Mouse (Mus musculus): Measurements from ENCODE around the gene Epb41l1. TPM values are rescaled to one million over a fixed set of nuclear protein-coding genes. Genes with fewer than 3 reads are reported as not detected.
A peak's percentile ranks its signal among the peaks of the same experiment; 100 is the strongest.
"Not testable (repeated sequence)": the region's sequence is repeated elsewhere in the genome, so short reads cannot be mapped to it uniquely, and the experiment has no call there.

The Epb41l1 gene
- polyA plus RNA-seq, 1 experiment from 2014 or later, result 3.1 TPM

GRCm38 (mm10) chr2:156512561-156512960, 91.9 kb downstream of the Epb41l1 start:
- Histone ChIP-seq H3K9me3 (ENCODE audit: control insufficient read depth, low read length) (no peaks in the 10 kb centered on the region), H3K4me3 (ENCODE audit: low read depth, low read length) (no peak overlapping the region), H3K4me1 (replicated peaks; ENCODE audit: control insufficient read depth, insufficient read depth, low read length) (no peaks in the 10 kb centered on the region), H3K36me3 (ENCODE audit: control insufficient read depth, insufficient read depth, low read length) (no peaks in the 10 kb centered on the region), H3K4me2 (ENCODE audit: low read depth, low read length, severe bottlenecking) (no peak overlapping the region), H3K9ac (ENCODE audit: low read length) (no peak overlapping the region), H3K27ac (ENCODE audit: low read depth, low read length) (no peak overlapping the region), H3K27me3 (ENCODE audit: control insufficient read depth, insufficient read depth, low read length) (no peaks in the 10 kb centered on the region)
- WGBS, result 80% methylated on average over 5 of the region's 6 CpGs
- no peak for ATAC-seq (replicated peaks; ENCODE audit: low FRiP score)
- no peak for DNase-seq (ENCODE audit: low spot score)

DNA sequence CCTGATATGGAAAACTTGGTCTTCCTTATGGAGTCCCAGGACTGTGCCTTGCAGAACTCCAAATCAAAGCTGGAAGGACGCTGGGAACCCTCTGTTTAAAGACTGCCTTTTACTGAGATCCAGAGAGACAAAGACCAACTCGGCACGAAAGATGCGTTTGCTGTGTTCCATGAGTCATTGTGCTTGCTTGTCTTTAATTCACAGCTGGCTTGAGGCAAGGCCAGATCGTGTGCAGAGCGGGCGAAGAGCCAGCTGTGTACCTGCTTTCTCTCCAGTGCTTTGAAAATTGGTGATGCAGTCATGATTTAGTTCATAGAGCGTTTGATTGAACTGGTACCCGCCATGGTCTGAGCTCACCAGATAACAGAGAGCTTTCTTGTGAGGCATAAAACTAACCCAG, 94.4 kb downstream of the Epb41l1 start:
- DNase-seq (ENCODE audit: low spot score) (no peak), ATAC-seq (replicated peaks; ENCODE audit: low FRiP score) (no peak)
- Histone ChIP-seq H3K4me1 (replicated peaks; ENCODE audit: control insufficient read depth, insufficient read depth, low read length) (no peaks in the 10 kb centered on the region), H3K27me3 (ENCODE audit: control insufficient read depth, insufficient read depth, low read length) (no peaks in the 10 kb centered on the region), H3K36me3 (ENCODE audit: control insufficient read depth, insufficient read depth, low read length) (no peaks in the 10 kb centered on the region), H3K9me3 (ENCODE audit: control insufficient read depth, low read length) (no peaks in the 10 kb centered on the region), H3K27ac (ENCODE audit: low read depth, low read length) (no peak overlapping the region), H3K9ac (ENCODE audit: low read length) (no peak overlapping the region), H3K4me3 (ENCODE audit: low read depth, low read length) (no peak overlapping the region), H3K4me2 (ENCODE audit: low read depth, low read length, severe bottlenecking) (no peak overlapping the region)
- WGBS, result 86% methylated on average over 9 of the region's 9 CpGs

DNA sequence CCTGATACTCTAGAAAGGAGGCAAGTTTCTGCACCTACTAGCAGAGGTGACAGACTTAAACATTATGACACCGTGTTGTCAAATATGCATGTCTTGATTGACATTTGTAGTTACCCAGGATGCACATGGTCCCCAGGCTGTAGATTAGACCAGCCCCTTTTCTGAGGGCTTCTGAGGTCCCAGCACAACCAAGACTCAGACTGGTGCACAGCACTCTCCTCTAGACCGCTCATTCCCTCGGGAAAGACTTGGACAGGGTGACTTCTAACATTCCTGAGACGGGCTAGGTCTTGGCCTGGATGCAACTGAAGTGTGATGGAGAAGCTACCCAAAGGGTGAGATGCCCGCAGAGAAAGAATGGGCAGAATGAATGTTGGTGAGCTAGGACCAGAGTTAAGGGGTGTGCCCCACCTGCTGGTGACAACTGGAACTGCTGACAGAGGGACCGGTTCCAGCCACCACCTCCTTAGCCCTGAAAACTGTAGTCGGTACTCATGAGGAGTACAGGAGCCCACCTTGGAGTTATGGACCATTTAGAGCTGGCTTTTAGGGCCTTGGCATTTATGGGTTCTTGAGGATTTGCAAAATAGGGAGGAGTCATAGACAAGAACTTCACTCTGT, 95.0 kb downstream of the Epb41l1 start:
- DNase-seq (ENCODE audit: low spot score), result peak; percentile 85
- no peak overlapping the region for H3K27ac ChIP-seq (ENCODE audit: low read depth, low read length)
- no peaks in the 10 kb centered on the region for H3K4me1 ChIP-seq (replicated peaks; ENCODE audit: control insufficient read depth, insufficient read depth, low read length)
- ATAC-seq (replicated peaks; ENCODE audit: low FRiP score), result 0 out of 2 replicates have a peak, but pooled peaks have one; percentile 44
- no peak overlapping the region for H3K4me3 ChIP-seq (ENCODE audit: low read depth, low read length)
- H3K9me3 ChIP-seq (ENCODE audit: control insufficient read depth, low read length), result no peaks in the 10 kb centered on the region
- H3K4me2 ChIP-seq (ENCODE audit: low read depth, low read length, severe bottlenecking), result no peak overlapping the region
- H3K27me3 ChIP-seq (ENCODE audit: control insufficient read depth, insufficient read depth, low read length), result no peaks in the 10 kb centered on the region
- H3K36me3 ChIP-seq (ENCODE audit: control insufficient read depth, insufficient read depth, low read length), result no peaks in the 10 kb centered on the region
- H3K9ac ChIP-seq (ENCODE audit: low read length), result no peak overlapping the region
- 28% methylated on average over 7 of the region's 7 CpGs for WGBS

- not testable (repeated sequence) for H3K4me1 ChIP-seq (replicated peaks; ENCODE audit: control insufficient read depth, insufficient read depth, low read length); H3K4me3 ChIP-seq (ENCODE audit: low read depth, low read length); H3K27me3 ChIP-seq (ENCODE audit: control insufficient read depth, insufficient read depth, low read length); DNase-seq (ENCODE audit: low spot score); H3K4me2 ChIP-seq (ENCODE audit: low read depth, low read length, severe bottlenecking); H3K27ac ChIP-seq (ENCODE audit: low read depth, low read length); H3K9ac ChIP-seq (ENCODE audit: low read length); H3K9me3 ChIP-seq (ENCODE audit: control insufficient read depth, low read length); H3K36me3 ChIP-seq (ENCODE audit: control insufficient read depth, insufficient read depth, low read length)
- peak; percentile 76; the same call in 1 of the 2 replicates for ATAC-seq (replicated peaks; ENCODE audit: low FRiP score)
- WGBS, result 87% methylated on average over 2 of the region's 2 CpGs
Measured at GRCm38 (mm10) chr2:156516678-156517077, 96.0 kb downstream of the Epb41l1 start.

DNA sequence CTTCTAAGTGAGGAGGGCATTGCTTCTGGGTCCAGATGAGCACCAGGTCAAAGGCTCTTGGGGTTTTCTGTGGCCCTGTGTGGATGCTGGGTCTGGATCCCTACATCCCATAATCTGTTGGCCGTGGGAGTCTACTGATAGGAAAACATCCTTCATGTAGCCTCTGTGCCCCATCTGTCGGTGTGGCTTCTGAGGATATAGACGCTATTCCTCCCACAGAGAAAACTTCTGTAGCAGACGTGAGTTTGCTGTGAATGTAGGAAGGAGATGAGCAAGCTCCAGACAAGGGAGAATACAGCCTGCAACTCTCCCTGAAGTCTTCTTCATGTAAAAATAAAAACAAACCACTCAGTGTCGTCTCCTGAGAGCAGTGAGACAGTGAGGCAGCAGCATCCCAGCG, 97.6 kb downstream of the Epb41l1 start:
- ATAC-seq (replicated peaks; ENCODE audit: low FRiP score) (no peak), DNase-seq (ENCODE audit: low spot score) (no peak)
- H3K9me3 ChIP-seq (ENCODE audit: control insufficient read depth, low read length), result no peaks in the 10 kb centered on the region
- no peak overlapping the region for H3K4me2 ChIP-seq (ENCODE audit: low read depth, low read length, severe bottlenecking)
- no peak overlapping the region for H3K27ac ChIP-seq (ENCODE audit: low read depth, low read length)
- H3K36me3 ChIP-seq (ENCODE audit: control insufficient read depth, insufficient read depth, low read length), result no peaks in the 10 kb centered on the region
- no peaks in the 10 kb centered on the region for H3K4me1 ChIP-seq (replicated peaks; ENCODE audit: control insufficient read depth, insufficient read depth, low read length)
- no peak overlapping the region for H3K4me3 ChIP-seq (ENCODE audit: low read depth, low read length)
- WGBS, result 85% methylated on average over 6 of the region's 6 CpGs
- no peak overlapping the region for H3K9ac ChIP-seq (ENCODE audit: low read length)
- no peaks in the 10 kb centered on the region for H3K27me3 ChIP-seq (ENCODE audit: control insufficient read depth, insufficient read depth, low read length)

DNA sequence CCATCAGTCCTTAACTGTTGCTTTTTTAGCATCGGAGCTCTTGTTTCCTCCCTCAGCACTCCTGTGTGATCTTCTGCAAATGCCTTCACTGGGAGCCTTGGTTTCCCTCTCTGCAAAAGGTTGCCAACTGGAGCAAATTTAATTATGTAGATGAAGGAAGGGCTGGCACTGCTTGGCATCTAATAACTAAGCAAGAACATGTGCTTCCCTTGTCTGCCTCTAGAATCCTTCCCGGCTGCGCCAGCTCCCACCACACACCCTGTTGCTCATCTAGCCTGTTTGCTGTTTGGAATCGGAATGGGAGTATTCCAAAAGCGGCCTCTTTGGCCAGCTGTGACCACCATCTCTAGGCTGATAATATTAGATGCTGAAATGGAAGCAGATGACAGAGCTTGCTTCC, 98.9 kb downstream of the Epb41l1 start:
- Histone ChIP-seq H3K9me3 (ENCODE audit: control insufficient read depth, low read length) (no peaks in the 10 kb centered on the region), H3K4me3 (ENCODE audit: low read depth, low read length) (no peak overlapping the region), H3K27me3 (ENCODE audit: control insufficient read depth, insufficient read depth, low read length) (no peaks in the 10 kb centered on the region), H3K36me3 (ENCODE audit: control insufficient read depth, insufficient read depth, low read length) (no peaks in the 10 kb centered on the region), H3K9ac (ENCODE audit: low read length) (no peak overlapping the region), H3K27ac (ENCODE audit: low read depth, low read length) (no peak overlapping the region), H3K4me1 (replicated peaks; ENCODE audit: control insufficient read depth, insufficient read depth, low read length) (no peaks in the 10 kb centered on the region), H3K4me2 (ENCODE audit: low read depth, low read length, severe bottlenecking) (no peak overlapping the region)
- ATAC-seq (replicated peaks; ENCODE audit: low FRiP score), result no peak
- 91% methylated on average over 5 of the region's 5 CpGs for WGBS
- no peak for DNase-seq (ENCODE audit: low spot score)

DNA sequence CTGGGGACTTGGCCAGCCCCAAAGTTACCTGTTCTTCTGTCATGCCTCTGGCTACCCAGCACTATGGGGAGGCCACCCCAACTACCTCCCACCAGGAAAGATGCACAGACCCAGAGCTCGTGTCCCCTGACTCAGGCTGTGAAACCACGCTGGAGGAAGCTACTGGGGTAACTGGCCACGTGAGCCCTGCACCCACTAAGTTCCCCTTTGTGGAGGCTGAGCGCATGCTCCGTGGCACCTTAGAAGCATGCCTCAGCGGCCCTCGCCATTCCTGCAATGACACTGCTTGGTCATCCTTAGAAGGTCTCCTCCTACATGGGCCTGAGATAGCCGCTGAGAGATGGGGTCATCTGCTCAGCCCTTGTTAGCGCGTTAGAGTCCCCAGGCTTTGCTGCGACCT, 102.3 kb downstream of the Epb41l1 start:
- DNase-seq (ENCODE audit: low spot score) (no peak), ATAC-seq (replicated peaks; ENCODE audit: low FRiP score) (no peak)
- H3K9me3 ChIP-seq (ENCODE audit: control insufficient read depth, low read length), result no peaks in the 10 kb centered on the region
- no peaks in the 10 kb centered on the region for H3K27me3 ChIP-seq (ENCODE audit: control insufficient read depth, insufficient read depth, low read length)
- H3K4me1 ChIP-seq (replicated peaks; ENCODE audit: control insufficient read depth, insufficient read depth, low read length), result no peaks in the 10 kb centered on the region
- no peak overlapping the region for H3K27ac ChIP-seq (ENCODE audit: low read depth, low read length)
- no peaks in the 10 kb centered on the region for H3K36me3 ChIP-seq (ENCODE audit: control insufficient read depth, insufficient read depth, low read length)
- H3K4me3 ChIP-seq (ENCODE audit: low read depth, low read length), result no peak overlapping the region
- 92% methylated on average over 11 of the region's 11 CpGs for WGBS
- no peak overlapping the region for H3K9ac ChIP-seq (ENCODE audit: low read length)
- no peak overlapping the region for H3K4me2 ChIP-seq (ENCODE audit: low read depth, low read length, severe bottlenecking)

DNA sequence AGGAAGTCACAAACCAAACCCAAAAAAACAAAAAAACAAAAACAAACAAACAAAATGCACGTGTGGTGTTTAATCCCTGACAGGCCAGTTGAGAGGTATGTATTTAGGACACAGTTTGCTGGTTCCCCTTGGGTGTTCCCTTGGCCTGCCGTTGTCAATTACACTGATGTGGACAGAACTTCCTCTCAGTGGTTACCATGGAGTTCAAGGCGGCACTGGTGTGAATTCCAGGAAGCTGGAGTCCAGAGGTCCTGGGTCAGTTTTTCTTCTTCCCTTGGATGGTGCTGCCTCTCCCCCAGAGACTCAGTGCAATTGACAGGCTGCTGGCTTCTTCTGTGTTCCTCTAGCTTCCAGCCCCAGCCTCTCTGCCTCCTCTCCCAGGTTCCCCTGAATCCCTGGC, 103.4 kb downstream of the Epb41l1 start:
- H3K4me3 ChIP-seq (ENCODE audit: low read depth, low read length), result no peak overlapping the region
- H3K27ac ChIP-seq (ENCODE audit: low read depth, low read length), result no peak overlapping the region
- WGBS, result 65% methylated on average over 3 of the region's 3 CpGs
- no peak overlapping the region for H3K4me2 ChIP-seq (ENCODE audit: low read depth, low read length, severe bottlenecking)
- H3K9me3 ChIP-seq (ENCODE audit: control insufficient read depth, low read length), result no peaks in the 10 kb centered on the region
- DNase-seq (ENCODE audit: low spot score) (no peak), ATAC-seq (replicated peaks; ENCODE audit: low FRiP score) (no peak)
- no peak overlapping the region for H3K9ac ChIP-seq (ENCODE audit: low read length)
- H3K27me3 ChIP-seq (ENCODE audit: control insufficient read depth, insufficient read depth, low read length), result no peaks in the 10 kb centered on the region
- H3K36me3 ChIP-seq (ENCODE audit: control insufficient read depth, insufficient read depth, low read length), result no peaks in the 10 kb centered on the region
- H3K4me1 ChIP-seq (replicated peaks; ENCODE audit: control insufficient read depth, insufficient read depth, low read length), result no peaks in the 10 kb centered on the region

DNA sequence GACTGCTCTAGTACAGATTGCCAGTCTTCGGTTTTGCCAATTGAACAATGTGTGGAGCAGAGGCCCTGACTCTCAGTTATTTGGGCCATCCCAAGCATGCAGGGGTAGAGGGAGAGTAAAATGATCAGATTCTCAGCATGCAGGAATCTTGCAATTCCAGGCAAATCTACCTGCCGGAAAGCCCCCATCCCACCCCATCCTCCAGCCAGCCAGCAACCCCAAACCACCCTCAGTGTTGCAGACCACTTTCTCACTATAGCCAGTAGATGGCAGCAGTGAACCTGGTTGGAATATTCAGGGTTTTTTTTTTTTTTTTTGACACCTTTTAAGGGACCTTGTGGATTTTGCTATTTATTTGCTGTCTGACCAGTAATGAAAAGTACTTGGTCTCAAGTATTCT, 109.0 kb downstream of the Epb41l1 start:
- no peaks in the 10 kb centered on the region for H3K27me3 ChIP-seq (ENCODE audit: control insufficient read depth, insufficient read depth, low read length)
- no peak overlapping the region for H3K9ac ChIP-seq (ENCODE audit: low read length)
- DNase-seq (ENCODE audit: low spot score) (no peak), ATAC-seq (replicated peaks; ENCODE audit: low FRiP score) (no peak)
- H3K9me3 ChIP-seq (ENCODE audit: control insufficient read depth, low read length), result no peaks in the 10 kb centered on the region
- H3K4me2 ChIP-seq (ENCODE audit: low read depth, low read length, severe bottlenecking), result no peak overlapping the region
- no peak overlapping the region for H3K27ac ChIP-seq (ENCODE audit: low read depth, low read length)
- no peaks in the 10 kb centered on the region for H3K36me3 ChIP-seq (ENCODE audit: control insufficient read depth, insufficient read depth, low read length)
- 61% methylated on average over 2 of the region's 2 CpGs for WGBS
- H3K4me3 ChIP-seq (ENCODE audit: low read depth, low read length), result no peak overlapping the region
- H3K4me1 ChIP-seq (replicated peaks; ENCODE audit: control insufficient read depth, insufficient read depth, low read length), result no peaks in the 10 kb centered on the region

All from forebrain, embryonic 11.5 days (tissue).